Mouse (Mus musculus): ENCODE measurements around the gene Cryzl1.

Cryzl1 gene

DNA sequence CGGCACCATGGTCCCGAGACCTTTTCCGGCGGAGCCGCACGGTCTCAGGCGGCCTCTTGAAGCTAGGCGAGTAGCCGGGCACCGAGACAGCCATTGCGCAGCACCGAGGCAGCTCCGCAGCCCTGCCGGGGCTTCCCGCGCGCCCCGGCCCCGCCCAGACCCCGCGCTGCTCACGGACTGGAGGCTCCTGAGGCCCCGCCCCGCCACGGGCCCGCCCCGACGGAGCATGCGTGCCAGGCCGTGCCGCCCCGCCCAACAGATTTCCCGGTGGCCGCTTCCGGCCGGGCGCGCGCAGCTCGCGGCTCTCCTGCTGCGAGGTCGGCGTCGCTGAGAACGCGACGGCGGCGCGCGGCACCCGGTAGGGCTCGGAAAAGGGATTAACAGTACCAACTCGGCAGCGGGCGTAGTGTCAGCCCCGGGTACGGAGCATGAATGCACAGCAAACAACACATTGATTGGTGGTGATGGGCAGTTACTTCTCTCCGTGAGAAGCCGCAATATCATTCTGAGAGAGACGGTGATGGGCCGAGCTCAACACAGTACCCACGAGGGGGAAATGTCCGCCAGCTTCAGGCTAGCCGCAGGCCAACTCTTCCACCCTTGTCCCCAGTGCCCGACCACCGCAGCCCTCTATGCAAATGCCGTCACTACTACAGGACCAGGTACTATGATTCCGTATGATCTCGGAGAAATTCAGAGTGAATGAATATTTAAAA is 40.0 kb downstream of the Cryzl1 start, which contains the start of gene Donson:
Donson (minus strand) TSS at position 152 of the 716 bp plus-strand sequence.
- in situ Hi-C loops (cut with MboI): no loop called here

GRCm38 (mm10) chr16:91688023-91688618 is 40.7 kb downstream of the Cryzl1 start:
- in situ Hi-C loops (cut with MboI): no loop called here

DNA sequence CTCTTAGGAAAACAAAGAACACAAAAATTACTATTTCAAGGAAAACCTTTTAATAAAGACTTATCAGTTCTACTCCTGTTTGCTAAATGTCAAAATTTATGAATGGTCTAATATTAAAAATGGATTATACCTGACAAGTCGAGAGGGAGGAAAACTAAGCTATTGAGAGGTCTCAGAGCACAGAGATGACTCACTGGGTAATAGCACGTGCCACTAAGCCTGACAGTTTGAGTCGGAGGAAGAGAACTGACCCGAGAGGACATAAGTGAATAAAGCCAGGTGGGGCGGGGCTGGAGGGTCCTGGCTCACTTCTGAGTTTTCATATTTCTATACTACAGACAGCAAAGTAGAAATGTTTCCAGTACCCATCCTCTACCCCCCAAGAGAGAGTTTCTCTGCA is 42.4 kb downstream of the Cryzl1 start:
- in situ Hi-C loops (cut with MboI): no loop called here

GRCm38 (mm10) chr16:91685526-91685925 is 43.2 kb downstream of the Cryzl1 start:
- in situ Hi-C loops (cut with MboI): no loop called here

GRCm38 (mm10) chr16:91680656-91681055 is 48.1 kb downstream of the Cryzl1 start:
- in situ Hi-C loops (cut with MboI): no loop called here

- in situ Hi-C loops (cut with MboI): no loop called here
Measured at GRCm38 (mm10) chr16:91678147-91678911, 50.4 kb downstream of the Cryzl1 start.

DNA sequence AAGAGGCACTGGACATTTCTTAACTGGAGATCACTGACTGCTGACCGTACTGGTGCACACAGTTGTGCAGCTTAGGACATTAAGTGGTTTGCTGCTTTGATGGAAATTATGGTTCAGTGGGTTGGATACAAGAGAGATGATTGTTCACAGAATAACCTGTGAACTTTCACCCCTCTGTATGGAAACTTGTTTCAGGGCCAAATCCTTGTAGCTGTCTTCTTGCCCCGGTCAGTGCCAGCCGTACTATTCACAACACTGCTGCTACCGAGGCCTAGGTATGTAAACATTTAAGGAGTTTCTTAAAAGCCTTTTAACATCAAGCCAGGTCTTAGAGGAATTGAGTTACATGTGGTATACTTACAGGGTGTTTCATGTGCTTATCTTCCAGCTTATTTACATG is 54.3 kb downstream of the Cryzl1 start:
- in situ Hi-C loops (cut with MboI): no loop called here

DNA sequence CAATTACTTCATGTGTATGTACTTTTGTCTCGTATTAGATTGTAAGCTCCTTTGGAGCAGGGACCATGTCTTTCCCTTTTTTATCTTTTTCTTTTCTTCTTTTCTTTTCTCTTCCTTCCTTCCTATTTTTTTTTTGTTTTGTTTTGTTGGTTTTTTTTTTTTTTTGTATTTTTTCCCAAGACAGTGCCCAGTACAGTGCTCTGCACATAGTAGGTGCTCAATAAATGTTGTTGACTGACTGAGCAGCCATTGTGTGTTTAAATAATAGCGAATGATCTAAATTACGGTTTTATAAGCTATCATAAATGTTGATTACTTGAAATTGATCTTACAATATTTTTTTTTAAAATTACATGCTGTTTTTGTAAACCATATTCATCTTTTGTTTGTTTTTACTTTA is 65.0 kb downstream of the Cryzl1 start:
- in situ Hi-C loops (cut with MboI): no loop called here

DNA sequence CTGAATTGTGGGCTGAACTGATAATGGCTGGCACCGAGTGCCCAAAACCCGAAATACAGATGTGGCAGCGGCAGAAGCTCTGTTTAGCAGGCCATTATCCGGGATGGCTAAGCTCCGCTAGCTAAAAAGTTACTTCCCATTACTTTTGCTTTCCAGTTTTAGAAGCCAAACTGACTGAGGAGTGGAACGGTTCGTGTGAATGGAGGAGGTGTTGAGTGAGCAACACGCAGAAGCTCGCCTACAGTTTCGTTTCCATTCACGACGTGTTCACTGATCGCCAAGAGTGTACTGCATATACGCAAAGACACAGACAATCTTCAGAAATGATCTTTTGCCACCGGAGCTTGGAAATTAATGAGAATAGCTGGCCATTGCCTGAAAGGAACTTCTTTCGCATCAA is 66.4 kb downstream of the Cryzl1 start:
- in situ Hi-C loops (cut with MboI): no loop called here

DNA sequence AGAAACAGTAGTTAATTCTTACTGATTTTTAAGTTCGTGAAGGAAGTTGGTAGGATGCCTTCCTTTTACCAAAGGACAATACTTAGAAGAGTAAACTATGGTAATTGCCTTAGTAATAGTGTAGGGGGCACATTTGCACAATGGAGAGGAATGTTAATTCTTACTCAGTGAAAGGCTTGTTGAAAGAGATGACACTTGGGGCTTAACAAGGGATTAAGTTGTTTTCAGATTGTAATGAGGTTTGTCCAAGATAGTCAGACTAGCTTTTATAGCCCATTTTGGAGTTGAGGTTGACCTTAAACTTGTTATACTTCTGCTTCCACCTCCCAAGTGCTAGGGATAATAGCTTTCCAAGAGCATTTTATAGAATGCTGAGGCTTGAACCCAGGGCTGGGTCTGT is 67.4 kb downstream of the Cryzl1 start:
- in situ Hi-C loops (cut with MboI): no loop called here

- in situ Hi-C loops (cut with MboI): no loop called here
Measured at GRCm38 (mm10) chr16:91659798-91660197, 69.0 kb downstream of the Cryzl1 start.

GRCm38 (mm10) chr16:91658471-91658870 is 70.3 kb downstream of the Cryzl1 start:
- in situ Hi-C loops (cut with MboI): no loop called here

- in situ Hi-C loops (cut with MboI): no loop called here
Measured at GRCm38 (mm10) chr16:91657285-91657684, 71.5 kb downstream of the Cryzl1 start.

- in situ Hi-C loops (cut with MboI): no loop called here
Measured at GRCm38 (mm10) chr16:91655285-91655684, 73.5 kb downstream of the Cryzl1 start.

GRCm38 (mm10) chr16:91652191-91652590 is 76.6 kb downstream of the Cryzl1 start:
- in situ Hi-C loops (cut with MboI): no loop called here

- in situ Hi-C loops (cut with MboI): no loop called here
Measured at GRCm38 (mm10) chr16:91649781-91650180, 79.0 kb downstream of the Cryzl1 start.

DNA sequence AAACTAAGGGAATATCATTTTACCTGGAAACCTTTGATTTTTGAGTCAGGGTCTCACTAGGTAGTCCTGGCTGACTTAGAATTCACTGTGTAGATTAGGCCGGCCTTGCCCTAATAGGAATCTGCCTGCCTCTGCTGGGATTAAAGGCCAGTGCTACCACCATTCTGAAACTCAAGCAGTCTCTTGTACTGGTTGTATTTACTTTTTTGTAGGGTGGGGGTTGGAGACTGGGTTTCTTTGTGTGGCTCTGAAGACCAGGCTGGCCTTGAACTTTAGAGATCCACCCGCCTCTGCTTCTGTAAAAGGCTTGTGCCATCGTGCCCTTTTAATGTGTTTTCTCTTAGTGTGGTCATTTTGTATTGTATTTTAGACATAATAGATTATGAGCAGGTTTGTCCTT is 79.5 kb downstream of the Cryzl1 start:
- in situ Hi-C loops (cut with MboI): no loop called here

DNA sequence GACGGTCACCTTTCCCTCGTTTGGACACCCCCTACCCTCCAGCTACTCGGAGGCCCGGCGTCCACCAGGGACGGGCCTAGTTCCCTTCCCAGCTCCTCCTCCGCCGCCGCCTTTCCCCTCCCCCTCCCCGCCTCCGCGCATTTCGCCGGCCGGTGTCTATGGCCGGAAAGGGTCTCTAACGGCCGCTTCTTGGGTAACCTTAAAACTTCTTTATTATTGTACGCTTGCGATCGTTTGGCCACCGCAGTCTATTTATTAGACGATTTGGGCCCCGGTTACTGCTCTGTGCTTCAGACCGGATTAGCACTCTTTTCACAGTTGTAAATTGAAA is 80.6 kb downstream of the Cryzl1 start:
- in situ Hi-C loops (cut with MboI): no loop called here

- in situ Hi-C loops (cut with MboI): no loop called here
Measured at GRCm38 (mm10) chr16:91647461-91648219, 81.1 kb downstream of the Cryzl1 start, which contains the start of gene Son. Gene Son, plus strand, starts transcription at chr16:91647506.

GRCm38 (mm10) chr16:91646681-91647419 is 81.9 kb downstream of the Cryzl1 start, which contains the start of gene Gart:
Gene Gart, minus strand, starts transcription at chr16:91646952.
- in situ Hi-C loops (cut with MboI): no loop called here

GRCm38 (mm10) chr16:91645995-91646602 is 82.7 kb downstream of the Cryzl1 start:
- in situ Hi-C loops (cut with MboI): no loop called here
